Mouse (Mus musculus) cerebellum, adult 11-12 months (tissue): Measurements from ENCODE around the gene Erlin1.

Source experiments
- DNase-seq: peaks from one replicate; pipeline ENCODE4 v3.0.0; 2022

Gene Erlin1

GRCm38 (mm10) chr19:43998101-43998500 lies 71.5 kb downstream of the Erlin1 start:
- no peak for DNase-seq

DNA sequence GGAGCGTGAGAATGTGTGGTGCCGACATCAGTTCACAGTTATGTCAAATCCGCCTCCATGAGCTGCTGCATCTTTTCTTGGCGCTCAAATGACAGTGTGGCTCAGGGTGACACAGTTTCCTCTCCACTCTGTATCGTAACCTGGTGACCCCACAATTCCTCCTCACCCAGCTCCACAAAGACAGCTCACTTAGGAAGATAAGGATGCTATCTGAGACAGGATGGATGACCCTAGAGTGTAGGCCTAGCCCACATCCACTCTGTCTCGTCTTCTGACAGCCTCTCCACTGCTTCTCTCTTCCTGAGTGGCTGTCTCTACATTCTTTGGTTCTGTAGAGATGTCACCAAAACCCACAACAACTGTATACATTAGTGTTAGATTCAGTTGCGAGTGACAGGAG lies 74.2 kb downstream of the Erlin1 start:
- DNase-seq = no peak

DNA sequence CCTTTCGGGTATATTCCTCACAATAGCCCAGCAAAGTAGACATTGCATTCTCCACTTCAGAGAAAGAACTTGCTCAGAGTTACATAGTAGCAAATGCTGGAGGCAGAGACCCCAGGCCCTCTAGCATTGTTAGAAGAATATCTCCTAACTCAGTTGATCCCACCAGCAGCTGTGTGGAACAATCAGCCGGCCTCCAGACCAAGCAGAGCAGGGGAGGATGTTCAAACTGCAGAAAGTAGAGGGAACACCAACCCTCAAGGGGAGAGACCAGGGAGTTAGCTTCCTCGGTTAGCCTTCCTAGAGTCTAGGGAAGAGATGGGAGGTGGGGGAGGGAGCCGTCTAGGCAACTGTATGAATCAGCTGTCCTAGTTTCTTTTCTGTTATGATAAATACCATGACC lies 77.1 kb downstream of the Erlin1 start:
- no peak for DNase-seq

DNA sequence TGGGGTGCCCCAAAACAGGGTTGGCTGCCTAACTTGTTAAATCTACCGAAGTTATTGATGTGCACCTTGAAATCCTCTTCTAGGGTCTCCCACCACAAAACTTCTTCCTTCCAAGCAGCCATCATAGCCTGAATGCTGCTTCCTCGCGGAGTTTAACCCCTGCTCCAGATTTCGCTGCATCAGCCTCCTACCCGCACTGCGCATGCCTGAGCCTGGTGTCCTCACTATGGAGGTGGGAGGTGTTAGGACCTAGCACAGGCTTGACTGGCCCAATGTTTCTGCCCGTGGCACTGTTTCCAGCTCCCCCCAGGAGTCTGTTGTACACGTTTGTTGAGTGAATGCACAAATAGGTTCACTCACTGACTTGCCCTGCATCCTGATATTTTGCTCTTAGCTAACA lies 79.2 kb downstream of the Erlin1 start:
- DNase-seq = no peak

DNA sequence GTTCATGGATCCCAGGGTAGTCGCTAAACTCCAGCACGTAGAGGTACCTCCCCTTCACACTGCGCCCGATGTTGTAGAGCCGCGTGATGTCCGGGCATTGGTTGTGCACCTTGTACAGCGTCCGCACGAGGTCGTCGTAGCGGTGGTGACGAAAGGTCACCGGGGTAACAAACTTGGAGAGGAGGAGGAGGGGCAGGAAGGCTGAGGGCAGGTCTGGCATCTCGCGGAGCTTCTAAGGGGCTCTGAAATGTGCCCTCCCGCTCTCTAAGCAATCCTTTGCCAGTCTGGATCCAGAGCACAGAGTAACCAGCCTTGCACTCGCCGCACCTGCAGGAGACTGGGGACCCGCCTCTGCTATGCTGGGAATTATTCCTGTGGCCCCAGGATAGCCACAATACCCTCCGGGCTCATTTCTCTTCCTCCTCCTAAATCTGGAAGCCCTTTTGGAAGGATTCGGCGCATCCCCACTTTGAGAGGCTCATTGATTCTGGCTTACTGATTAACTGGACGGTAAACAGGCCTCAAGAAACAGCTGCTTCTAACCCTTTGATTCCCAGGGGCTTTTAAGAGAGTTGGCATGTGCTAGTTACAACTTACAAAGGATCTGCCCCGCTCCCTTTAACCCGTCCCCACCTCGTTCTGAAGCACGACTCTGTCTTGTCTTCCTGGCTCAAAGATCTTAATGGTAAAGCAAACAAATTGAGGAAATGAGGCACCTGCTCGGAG lies 83.4 kb downstream of the Erlin1 start, which contains the start of gene Cpn1:
TSS of gene Cpn1 (minus strand) at position 488 of the 726 bp plus-strand sequence.
- no peak for DNase-seq
